Mouse (Mus musculus): ENCODE measurements around the gene Mus81. TPM values are rescaled to one million over a fixed set of nuclear protein-coding genes. Genes with fewer than 3 reads are reported as not detected.
"Not testable (repeated sequence)": the region's sequence is repeated elsewhere in the genome, so short reads cannot be mapped to it uniquely, and the experiment has no call there.

Gene Mus81
- total RNA-seq, 2 experiments from 2014 or later: 11.4 to 40.6 TPM

- no peak for ATAC-seq (replicated peaks; ENCODE audit: low FRiP score, low TSS enrichment, poor library complexity, severe bottlenecking)
Observed at GRCm38 (mm10) chr19:5494314-5494713, 6.1 kb upstream of the Mus81 start.

GRCm38 (mm10) chr19:5493301-5493721, 5.1 kb upstream of the Mus81 start:
- ATAC-seq (replicated peaks; ENCODE audit: low FRiP score, low TSS enrichment, poor library complexity, severe bottlenecking): not testable (repeated sequence)

- no peak for ATAC-seq (replicated peaks; ENCODE audit: low FRiP score, low TSS enrichment, poor library complexity, severe bottlenecking)
Observed at GRCm38 (mm10) chr19:5492641-5493040, 4.4 kb upstream of the Mus81 start.

GRCm38 (mm10) chr19:5490898-5491708, 2.9 kb upstream of the Mus81 start:
- peak; percentile 27 for ATAC-seq (replicated peaks; ENCODE audit: low FRiP score, low TSS enrichment, poor library complexity, severe bottlenecking)

GRCm38 (mm10) chr19:5490313-5490897, 2.2 kb upstream of the Mus81 start, which contains the start of gene Cfl1:
Cfl1 (plus strand) TSS chr19:5490455.
- ATAC-seq (replicated peaks; ENCODE audit: low FRiP score, low TSS enrichment, poor library complexity, severe bottlenecking): peak; percentile 51

- ATAC-seq (replicated peaks; ENCODE audit: low FRiP score, low TSS enrichment, poor library complexity, severe bottlenecking): not testable (repeated sequence)
Observed at GRCm38 (mm10) chr19:5489721-5490120, 1.5 kb upstream of the Mus81 start.

- peak; percentile 67 for ATAC-seq (replicated peaks; ENCODE audit: low FRiP score, low TSS enrichment, poor library complexity, severe bottlenecking)
Observed at GRCm38 (mm10) chr19:5488878-5489571, 823 bp upstream of the Mus81 start.

GRCm38 (mm10) chr19:5486771-5487170, 1.4 kb downstream of the Mus81 start:
- no peak for ATAC-seq (replicated peaks; ENCODE audit: low FRiP score, low TSS enrichment, poor library complexity, severe bottlenecking)

GRCm38 (mm10) chr19:5486286-5486685, 1.9 kb downstream of the Mus81 start:
- no peak for ATAC-seq (replicated peaks; ENCODE audit: low FRiP score, low TSS enrichment, poor library complexity, severe bottlenecking)

- ATAC-seq (replicated peaks; ENCODE audit: low FRiP score, low TSS enrichment, poor library complexity, severe bottlenecking): no peak
Observed at GRCm38 (mm10) chr19:5485821-5486220, 2.4 kb downstream of the Mus81 start.

GRCm38 (mm10) chr19:5485371-5485770, 2.8 kb downstream of the Mus81 start:
- no peak for ATAC-seq (replicated peaks; ENCODE audit: low FRiP score, low TSS enrichment, poor library complexity, severe bottlenecking)

- no peak for ATAC-seq (replicated peaks; ENCODE audit: low FRiP score, low TSS enrichment, poor library complexity, severe bottlenecking)
Observed at GRCm38 (mm10) chr19:5484496-5484895, 3.7 kb downstream of the Mus81 start.

GRCm38 (mm10) chr19:5483386-5484359, 4.5 kb downstream of the Mus81 start:
- ATAC-seq (replicated peaks; ENCODE audit: low FRiP score, low TSS enrichment, poor library complexity, severe bottlenecking): no peak

- no peak for ATAC-seq (replicated peaks; ENCODE audit: low FRiP score, low TSS enrichment, poor library complexity, severe bottlenecking)
Observed at GRCm38 (mm10) chr19:5481398-5481797, 6.8 kb downstream of the Mus81 start.

GRCm38 (mm10) chr19:5480016-5480415, 8.2 kb downstream of the Mus81 start:
- ATAC-seq (replicated peaks; ENCODE audit: low FRiP score, low TSS enrichment, poor library complexity, severe bottlenecking): no peak

GRCm38 (mm10) chr19:5477668-5478300, 10.4 kb downstream of the Mus81 start:
- ATAC-seq (replicated peaks; ENCODE audit: low FRiP score, low TSS enrichment, poor library complexity, severe bottlenecking): no peak

GRCm38 (mm10) chr19:5477004-5477667, 11.1 kb downstream of the Mus81 start:
- no peak for ATAC-seq (replicated peaks; ENCODE audit: low FRiP score, low TSS enrichment, poor library complexity, severe bottlenecking)

- no peak for ATAC-seq (replicated peaks; ENCODE audit: low FRiP score, low TSS enrichment, poor library complexity, severe bottlenecking)
Observed at GRCm38 (mm10) chr19:5475069-5475714, 13.0 kb downstream of the Mus81 start.

Measured in megakaryocyte-erythroid progenitor cell, adult 5-6 weeks (primary cell).